Mouse (Mus musculus): ENCODE measurements around the gene Ece1. TPM values are rescaled to one million over a fixed set of nuclear protein-coding genes. Genes with fewer than 3 reads are reported as not detected.

The Ece1 gene
- polyA plus RNA-seq, 1 experiment from 2014 or later, result 94.2 TPM

GRCm38 (mm10) chr4:137910382-137911009, 48.5 kb downstream of the Ece1 start:
- Histone ChIP-seq H3K9ac (ENCODE audit: low read length) (no peak overlapping the region), H3K4me1 (replicated peaks; ENCODE audit: control insufficient read depth, insufficient read depth, low read length) (peaks cover 19% of the 10 kb centered on the region), H3K4me2 (ENCODE audit: low read length) (no peak overlapping the region), H3K4me3 (ENCODE audit: low read depth, low read length) (no peak overlapping the region), H3K27ac (ENCODE audit: low read depth) (no peak overlapping the region), H3K36me3 (ENCODE audit: control insufficient read depth, insufficient read depth, low read length) (no peaks in the 10 kb centered on the region; the same call in 1 of the 2 replicates), H3K27me3 (replicated peaks; ENCODE audit: control insufficient read depth, insufficient read depth, low read length) (no peaks in the 10 kb centered on the region), H3K9me3 (ENCODE audit: control insufficient read depth, low read length) (no peaks in the 10 kb centered on the region)
- ATAC-seq (replicated peaks; ENCODE audit: low FRiP score, low TSS enrichment, low read depth) (no peak), DNase-seq (ENCODE audit: low spot score) (no peak)
- 96% methylated on average over 5 of the region's 5 CpGs for WGBS

DNA sequence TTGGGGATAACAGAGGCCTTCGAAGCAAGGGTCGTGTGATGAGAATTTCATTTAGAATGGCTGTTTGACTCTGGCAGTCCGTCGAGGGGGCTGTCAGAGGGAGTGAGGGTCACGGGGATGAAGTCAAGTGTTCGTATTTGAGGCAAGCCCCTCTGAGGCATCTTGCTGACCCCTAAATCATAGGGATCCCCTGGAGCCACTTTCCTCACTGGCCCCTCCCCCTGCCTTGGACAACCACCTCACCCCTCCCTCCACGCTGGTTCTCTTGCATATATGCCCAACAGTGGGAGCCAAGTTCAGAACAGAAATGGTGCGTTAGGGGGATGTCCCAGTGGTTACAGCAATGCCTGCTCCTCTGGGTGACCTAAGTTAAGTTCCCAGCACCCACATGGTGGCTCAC, 49.6 kb downstream of the Ece1 start:
- Histone ChIP-seq H3K4me3 (ENCODE audit: low read depth, low read length) (no peak overlapping the region), H3K4me2 (ENCODE audit: low read length) (no peak overlapping the region), H3K27ac (ENCODE audit: low read depth) (no peak overlapping the region), H3K9me3 (ENCODE audit: control insufficient read depth, low read length) (no peaks in the 10 kb centered on the region), H3K9ac (ENCODE audit: low read length) (no peak overlapping the region), H3K27me3 (replicated peaks; ENCODE audit: control insufficient read depth, insufficient read depth, low read length) (no peaks in the 10 kb centered on the region), H3K36me3 (ENCODE audit: control insufficient read depth, insufficient read depth, low read length) (no peaks in the 10 kb centered on the region; the same call in 1 of the 2 replicates), H3K4me1 (replicated peaks; ENCODE audit: control insufficient read depth, insufficient read depth, low read length) (peaks cover 19% of the 10 kb centered on the region)
- DNase-seq (ENCODE audit: low spot score) (no peak), ATAC-seq (replicated peaks; ENCODE audit: low FRiP score, low TSS enrichment, low read depth) (no peak)
- WGBS, result 90% methylated on average over 8 of the region's 8 CpGs

DNA sequence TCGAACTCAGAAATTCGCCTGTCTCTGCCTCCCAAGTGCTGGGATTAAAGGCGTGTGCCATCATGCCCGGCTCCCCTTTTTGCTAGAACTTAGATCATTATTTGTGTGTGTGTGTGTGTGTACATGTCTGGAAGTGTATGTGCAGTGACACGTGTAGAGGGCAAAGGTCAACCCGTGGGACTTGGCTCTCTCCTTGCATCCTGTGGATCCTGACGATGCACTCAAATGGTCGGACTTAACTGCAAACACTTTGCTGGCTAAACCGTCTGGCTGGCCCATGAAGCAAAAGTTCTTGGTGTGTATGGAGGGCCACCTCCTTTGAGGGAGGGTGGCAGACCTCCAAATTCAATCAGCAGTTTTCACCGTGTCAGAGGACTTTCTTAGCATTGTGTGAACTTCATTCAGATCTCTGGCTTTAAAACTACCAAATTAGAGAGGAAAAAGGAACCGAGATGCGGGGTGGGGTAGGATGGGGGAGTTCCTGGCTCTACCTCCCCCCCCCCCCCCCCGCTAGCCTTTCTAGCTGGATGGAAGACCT, 50.8 kb downstream of the Ece1 start:
- Histone ChIP-seq H3K27ac (ENCODE audit: low read depth) (no peak overlapping the region), H3K27me3 (replicated peaks; ENCODE audit: control insufficient read depth, insufficient read depth, low read length) (no peaks in the 10 kb centered on the region), H3K9ac (ENCODE audit: low read length) (peak overlapping the region; percentile 47), H3K4me1 (replicated peaks; ENCODE audit: control insufficient read depth, insufficient read depth, low read length) (peaks cover 30% of the 10 kb centered on the region), H3K36me3 (ENCODE audit: control insufficient read depth, insufficient read depth, low read length) (no peaks in the 10 kb centered on the region; the same call in 1 of the 2 replicates), H3K4me2 (ENCODE audit: low read length) (peak overlapping the region; percentile 97), H3K9me3 (ENCODE audit: control insufficient read depth, low read length) (no peaks in the 10 kb centered on the region), H3K4me3 (ENCODE audit: low read depth, low read length) (peak overlapping the region; percentile 48; the same call in 1 of the 2 replicates)
- 52% methylated on average over 13 of the region's 13 CpGs for WGBS
- DNase-seq (ENCODE audit: low spot score) (no peak), ATAC-seq (replicated peaks; ENCODE audit: low FRiP score, low TSS enrichment, low read depth) (no peak)

GRCm38 (mm10) chr4:137913321-137914057, 51.5 kb downstream of the Ece1 start:
- H3K9me3 ChIP-seq (ENCODE audit: control insufficient read depth, low read length), result no peaks in the 10 kb centered on the region
- H3K4me2 ChIP-seq (ENCODE audit: low read length), result peak overlapping the region; percentile 97
- H3K36me3 ChIP-seq (ENCODE audit: control insufficient read depth, insufficient read depth, low read length), result no peaks in the 10 kb centered on the region; the same call in 1 of the 2 replicates
- peak overlapping the region; percentile 48 for H3K4me3 ChIP-seq (ENCODE audit: low read depth, low read length)
- 2% methylated on average over 54 of the region's 54 CpGs for WGBS
- DNase-seq (ENCODE audit: low spot score) (peak; percentile 90), ATAC-seq (replicated peaks; ENCODE audit: low FRiP score, low TSS enrichment, low read depth) (peak; percentile 82)
- no peaks in the 10 kb centered on the region for H3K27me3 ChIP-seq (replicated peaks; ENCODE audit: control insufficient read depth, insufficient read depth, low read length)
- H3K9ac ChIP-seq (ENCODE audit: low read length), result peak overlapping the region; percentile 47
- H3K27ac ChIP-seq (ENCODE audit: low read depth), result no peak overlapping the region
- peaks cover 36% of the 10 kb centered on the region for H3K4me1 ChIP-seq (replicated peaks; ENCODE audit: control insufficient read depth, insufficient read depth, low read length)

- no peak for DNase-seq (ENCODE audit: low spot score)
- Histone ChIP-seq H3K4me3 (ENCODE audit: low read depth, low read length) (no peak overlapping the region), H3K9ac (ENCODE audit: low read length) (peak overlapping the region; percentile 20; the same call in 1 of the 2 replicates), H3K27me3 (replicated peaks; ENCODE audit: control insufficient read depth, insufficient read depth, low read length) (no peaks in the 10 kb centered on the region), H3K4me2 (ENCODE audit: low read length) (no peak overlapping the region), H3K4me1 (replicated peaks; ENCODE audit: control insufficient read depth, insufficient read depth, low read length) (peaks cover 68% of the 10 kb centered on the region), H3K36me3 (ENCODE audit: control insufficient read depth, insufficient read depth, low read length) (peaks cover 12% of the 10 kb centered on the region), H3K27ac (ENCODE audit: low read depth) (peak overlapping the region; percentile 92; the same call in 1 of the 2 replicates), H3K9me3 (ENCODE audit: control insufficient read depth, low read length) (no peaks in the 10 kb centered on the region)
- WGBS, result 41% methylated on average over 6 of the region's 6 CpGs
- no peak for ATAC-seq (replicated peaks; ENCODE audit: low FRiP score, low TSS enrichment, low read depth)
Observed at GRCm38 (mm10) chr4:137917591-137917990, 55.6 kb downstream of the Ece1 start.

- H3K4me1 ChIP-seq (replicated peaks; ENCODE audit: control insufficient read depth, insufficient read depth, low read length), result peaks cover 59% of the 10 kb centered on the region
- 45% methylated on average over 9 of the region's 9 CpGs for WGBS
Observed at GRCm38 (mm10) chr4:137918559-137918958, 56.5 kb downstream of the Ece1 start.

GRCm38 (mm10) chr4:137919116-137919515, 57.1 kb downstream of the Ece1 start:
- H3K9ac ChIP-seq (ENCODE audit: low read length), result no peak overlapping the region
- H3K4me2 ChIP-seq (ENCODE audit: low read length), result no peak overlapping the region
- peaks cover 53% of the 10 kb centered on the region for H3K4me1 ChIP-seq (replicated peaks; ENCODE audit: control insufficient read depth, insufficient read depth, low read length)
- no peak overlapping the region for H3K4me3 ChIP-seq (ENCODE audit: low read depth, low read length)
- DNase-seq (ENCODE audit: low spot score) (no peak), ATAC-seq (replicated peaks; ENCODE audit: low FRiP score, low TSS enrichment, low read depth) (no peak)
- peak overlapping the region; percentile 92 for H3K27ac ChIP-seq (ENCODE audit: low read depth)
- 64% methylated on average over 10 of the region's 10 CpGs for WGBS
- no peaks in the 10 kb centered on the region for H3K9me3 ChIP-seq (ENCODE audit: control insufficient read depth, low read length)
- no peaks in the 10 kb centered on the region for H3K27me3 ChIP-seq (replicated peaks; ENCODE audit: control insufficient read depth, insufficient read depth, low read length)
- peaks cover 15% of the 10 kb centered on the region for H3K36me3 ChIP-seq (ENCODE audit: control insufficient read depth, insufficient read depth, low read length)

More at GRCm38 (mm10) chr4:137918559-137918958, 56.5 kb downstream of the Ece1 start:
- H3K9ac ChIP-seq (ENCODE audit: low read length), result no peak overlapping the region
- H3K4me2 ChIP-seq (ENCODE audit: low read length), result no peak overlapping the region
- no peaks in the 10 kb centered on the region for H3K27me3 ChIP-seq (replicated peaks; ENCODE audit: control insufficient read depth, insufficient read depth, low read length)
- H3K27ac ChIP-seq (ENCODE audit: low read depth), result peak overlapping the region; percentile 92
- peaks cover 12% of the 10 kb centered on the region for H3K36me3 ChIP-seq (ENCODE audit: control insufficient read depth, insufficient read depth, low read length)
- ATAC-seq (replicated peaks; ENCODE audit: low FRiP score, low TSS enrichment, low read depth), result no peak
- no peaks in the 10 kb centered on the region for H3K9me3 ChIP-seq (ENCODE audit: control insufficient read depth, low read length)
- no peak overlapping the region for H3K4me3 ChIP-seq (ENCODE audit: low read depth, low read length)
- DNase-seq (ENCODE audit: low spot score), result no peak

GRCm38 (mm10) chr4:137920005-137920404, 58.0 kb downstream of the Ece1 start:
- Histone ChIP-seq H3K4me2 (ENCODE audit: low read length) (peak overlapping the region; percentile 37), H3K36me3 (ENCODE audit: control insufficient read depth, insufficient read depth, low read length) (peaks cover 16% of the 10 kb centered on the region)
- no peak for DNase-seq (ENCODE audit: low spot score)

More at GRCm38 (mm10) chr4:137920005-137920404, 58.0 kb downstream of the Ece1 start:
- no peak overlapping the region for H3K4me3 ChIP-seq (ENCODE audit: low read depth, low read length)
- ATAC-seq (replicated peaks; ENCODE audit: low FRiP score, low TSS enrichment, low read depth), result no peak
- no peaks in the 10 kb centered on the region for H3K27me3 ChIP-seq (replicated peaks; ENCODE audit: control insufficient read depth, insufficient read depth, low read length)
- H3K9me3 ChIP-seq (ENCODE audit: control insufficient read depth, low read length), result no peaks in the 10 kb centered on the region
- H3K9ac ChIP-seq (ENCODE audit: low read length), result no peak overlapping the region
- H3K27ac ChIP-seq (ENCODE audit: low read depth), result peak overlapping the region; percentile 92
- peaks cover 49% of the 10 kb centered on the region for H3K4me1 ChIP-seq (replicated peaks; ENCODE audit: control insufficient read depth, insufficient read depth, low read length)
- 29% methylated on average over 7 of the region's 7 CpGs for WGBS
